Mouse (Mus musculus): Measurements from ENCODE around the gene Gm3336.

DNA sequence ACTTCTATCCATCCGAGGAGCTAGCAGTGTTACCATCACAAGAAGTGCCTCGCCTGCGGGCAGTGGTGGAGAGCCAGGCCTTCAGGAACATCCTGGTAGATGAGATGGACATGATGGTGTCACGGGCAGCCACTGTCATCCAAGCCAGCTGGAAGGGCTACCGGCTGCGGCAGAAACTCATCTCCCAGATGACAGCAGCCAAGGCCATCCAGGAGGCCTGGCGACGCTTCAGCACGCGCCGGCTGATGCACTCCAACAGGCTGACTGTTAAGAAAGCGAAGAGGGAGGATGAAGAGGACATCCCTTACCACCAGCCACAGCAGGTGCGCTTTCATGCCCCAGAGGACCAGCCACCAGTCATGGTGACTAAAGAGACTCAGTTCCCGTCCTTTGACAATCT lies 10.1 kb upstream of the Gm3336 start:
- TF ChIP-seq CTCF (conservative IDR thresholded peaks at IDR 0.05 in 1 of 2, IDR thresholded peaks at IDR 0.05 in 1 of 2; ENCODE audit: low read depth in 2 of 2, low read length in 2 of 2), result no peak
- TF ChIP-seq UBTF (IDR thresholded peaks at IDR 0.05; ENCODE audit: low read depth, low read length), result no peak
- no peak for TF ChIP-seq MEF2A (IDR thresholded peaks at IDR 0.05; ENCODE audit: borderline replicate concordance, low read depth, low read length)
- no peak for TF ChIP-seq ZNF384 (IDR thresholded peaks at IDR 0.05; ENCODE audit: low read depth, low read length)
- no peak for TF ChIP-seq PAX5 (IDR thresholded peaks at IDR 0.05; ENCODE audit: low read length)
- no peak for TF ChIP-seq MXI1 (IDR thresholded peaks at IDR 0.05; ENCODE audit: low read depth, low read length)
- TF ChIP-seq EP300 (IDR thresholded peaks at IDR 0.05; ENCODE audit: low read length), result no peak
- TF ChIP-seq POLR2A (IDR thresholded peaks at IDR 0.05; ENCODE audit: low read depth, low read length), result no peak
- TF ChIP-seq TBP (conservative IDR thresholded peaks at IDR 0.05; ENCODE audit: low read depth, low read length), result no peak

Data from CH12.LX (cell line).